Mouse (Mus musculus): ENCODE measurements around the gene Ybx2.

- TF ChIP-seq EP300 (IDR thresholded peaks at IDR 0.05; ENCODE audit: insufficient read depth, low read depth, low read length) (no peak), CTCF (IDR thresholded peaks at IDR 0.05) (no peak), POLR2A (IDR thresholded peaks at IDR 0.05; ENCODE audit: insufficient read depth, low read depth, low read length) (no peak)
Measured at GRCm38 (mm10) chr11:69982225-69982624, 46.6 kb downstream of the Ybx2 start, which contains the start of gene Elp5.

All from heart, adult 2 months (tissue).